Mouse (Mus musculus) hindbrain, postnatal 0 days (tissue): ENCODE data around the gene Krt79. TPM values are rescaled to one million over a fixed set of nuclear protein-coding genes. Genes with fewer than 3 reads are reported as not detected.

Experiments
- ATAC-seq: fragments of 200-750 bp; cut with Nextera tagmentation; 2 replicates; pipeline ENCODE4 v1.8.0; 2017; ENCODE audit warnings: mild to moderate bottlenecking, moderate TSS enrichment, moderate library complexity
- DNase-seq: peaks from one replicate; pipeline ENCODE4 v3.0.0-alpha.2; 2015; ENCODE audit warnings: low spot score
- H3K27ac ChIP-seq: fragments of 300-500 bp; sonication (generic); 2 replicates; pipeline ENCODE4 v1.5.1; 2014; ENCODE audit warnings: mild to moderate bottlenecking
- H3K27me3 ChIP-seq: fragments of 300-500 bp; sonication (generic); 2 replicates; pipeline ENCODE4 v1.6.1; 2014; ENCODE audit warnings: low read length, mixed read lengths; ENCODE audit not compliant: insufficient read depth
- H3K36me3 ChIP-seq: fragments of 300-500 bp; sonication (generic); 2 replicates; pipeline ENCODE4 v1.6.1; 2014; ENCODE audit warnings: low read length, mixed read lengths; ENCODE audit not compliant: insufficient read depth
- H3K4me1 ChIP-seq: fragments of 300-500 bp; sonication (generic); 2 replicates; pipeline ENCODE4 v1.6.1; 2014; ENCODE audit warnings: antibody characterized with exemption, low read length, mixed read lengths; ENCODE audit not compliant: insufficient read depth
- H3K4me2 ChIP-seq: fragments of 300-500 bp; sonication (generic); 2 replicates; pipeline ENCODE4 v1.6.1; 2014; ENCODE audit warnings: low read depth, mild to moderate bottlenecking, low read length, moderate library complexity, mixed read lengths
- H3K4me3 ChIP-seq: fragments of 300-500 bp; sonication (generic); 2 replicates; pipeline ENCODE4 v1.5.1; 2014; ENCODE audit warnings: low read length
- H3K9ac ChIP-seq: fragments of 300-500 bp; sonication (generic); replicated peaks from 2 replicates; pipeline ENCODE4 v1.6.1; 2014; ENCODE audit warnings: mild to moderate bottlenecking, low read length, moderate library complexity, mixed read lengths
- H3K9me3 ChIP-seq: fragments of 300-500 bp; sonication (generic); 2 replicates; pipeline ENCODE4 v1.6.1; 2016; ENCODE audit warnings: low read length, mixed read lengths
- CTCF ChIP-seq: IDR thresholded peaks from 2 replicates; pipeline ENCODE4 v1.5.1; 2016; ENCODE audit warnings: antibody characterized with exemption, control low read depth, low read depth
- WGBS: fragments of 180-500 bp; shearing (Covaris S2); extraction: QIAGEN DNeasy Blood & Tissue Kit; methylation state at CpG from one replicate; pipeline ENCODE4 v1.1.7; 2014; 5-methylcytosine and 5-hydroxymethylcytosine counted together
- polyA plus RNA-seq: library from polyadenylated mRNA; unstranded; fragments of >200 nt; fragmentation: Nextera tagmentation; extraction: Ambion mirVana; gene quantifications from 2 replicates; pipeline ENCODE4 v1.2.1, GENCODE M21; 2015
- total RNA-seq: library from RNA; depleted of rRNA; stranded (reverse); fragments of >200 nt; gene quantifications from 2 replicates; pipeline ENCODE4 v1.2.3, GENCODE M21; 2014; rRNA removed

The Krt79 gene
- 0.21 and 0.65 TPM in 2 replicates for total RNA-seq
- 0.50 and 0.52 TPM in 2 replicates for polyA plus RNA-seq

DNA sequence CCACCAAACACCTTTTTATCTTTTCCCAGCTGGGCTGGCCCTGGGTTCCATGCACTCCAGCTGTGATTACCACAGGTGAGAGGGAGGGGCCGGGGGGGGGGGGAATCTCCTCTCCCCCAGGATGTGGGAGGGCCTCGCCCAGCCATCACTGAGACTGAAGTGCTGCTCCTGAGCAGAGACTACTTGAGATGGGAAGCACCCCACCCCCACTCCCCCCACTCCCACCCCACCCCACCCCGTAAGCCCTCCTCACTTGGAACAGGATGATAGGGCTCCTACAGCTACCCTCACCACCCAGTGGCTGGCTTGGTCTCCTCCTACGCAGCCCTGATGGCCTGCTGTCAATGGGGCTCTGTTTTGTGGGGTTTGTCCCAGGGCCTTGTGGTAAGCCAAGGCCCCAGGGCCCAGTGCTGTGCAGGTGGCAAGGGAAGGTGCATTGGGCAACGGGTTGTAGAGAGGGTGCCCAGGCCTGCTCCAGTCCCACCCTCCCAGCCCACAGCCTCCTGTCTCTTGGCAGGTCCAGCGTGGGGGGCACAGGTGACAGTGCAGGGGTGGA lies at the start of gene Krt79:
Krt79 (minus strand) TSS at position 51 of the 556 bp plus-strand sequence.
- Histone ChIP-seq H3K4me1 (no peaks in the 10 kb centered on the region), H3K9me3 (no peaks in the 10 kb centered on the region), H3K4me3 (no peak within 1 kb of the TSS), H3K27ac (no peak within 1 kb of the TSS), H3K36me3 (no peaks in the 10 kb centered on the region), H3K27me3 (no peaks in the 10 kb centered on the region), H3K4me2 (no peak within 1 kb of the TSS), H3K9ac (no peak within 1 kb of the TSS)
- WGBS: 73% methylated on average over 6 of the region's 6 CpGs
- DNase-seq (no peak), ATAC-seq (no peak)
- TF ChIP-seq CTCF: no peak

DNA sequence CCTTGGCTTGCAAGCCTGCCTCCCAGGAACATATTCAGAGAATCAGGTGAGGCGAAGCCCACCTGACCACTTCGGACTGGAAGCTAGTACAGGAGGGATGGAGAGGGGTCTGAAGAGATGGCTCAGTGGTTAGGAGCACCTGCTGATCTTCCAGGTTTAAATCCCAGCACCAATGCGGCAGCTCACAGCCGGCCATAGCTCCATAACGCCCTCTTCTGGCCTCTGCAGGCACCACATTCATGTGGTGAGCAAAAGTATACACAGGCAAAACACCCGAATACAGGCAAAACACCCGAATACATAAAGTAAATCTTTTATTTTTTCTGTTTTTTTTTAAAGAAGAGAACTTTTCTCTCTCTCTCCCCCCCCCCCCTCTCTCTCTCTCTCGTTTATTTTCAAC lies 48.6 kb upstream of the Krt79 start:
- Histone ChIP-seq H3K9ac (no peak overlapping the region), H3K4me3 (no peak overlapping the region), H3K27me3 (no peaks in the 10 kb centered on the region; the same call in 1 of the 2 replicates), H3K4me1 (no peaks in the 10 kb centered on the region), H3K36me3 (no peaks in the 10 kb centered on the region), H3K27ac (no peak overlapping the region), H3K9me3 (no peaks in the 10 kb centered on the region), H3K4me2 (no peak overlapping the region)
- TF ChIP-seq CTCF: peak; percentile 30; the same call in 1 of the 2 replicates
- no peak for ATAC-seq
- no peak for DNase-seq
- WGBS: 74% methylated on average over 8 of the region's 8 CpGs

DNA sequence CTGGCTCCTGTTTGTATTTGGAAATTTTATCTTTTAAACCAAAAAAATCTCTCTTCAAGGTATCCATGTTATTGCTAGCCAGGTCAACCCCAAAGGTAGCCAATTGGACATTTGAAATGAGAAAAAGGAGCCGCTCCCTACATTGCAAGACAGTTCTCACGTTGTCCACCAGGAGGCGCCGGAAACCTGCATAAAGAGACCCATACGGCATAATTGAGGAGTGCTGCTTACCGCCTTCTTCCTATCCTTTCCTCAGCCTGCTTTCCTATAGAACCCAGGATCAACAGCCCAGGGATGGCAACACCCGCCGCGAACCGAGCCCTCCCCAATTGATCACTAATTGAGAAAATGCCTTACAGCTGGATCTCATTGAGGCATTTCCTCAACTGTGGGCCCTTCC lies 48.0 kb upstream of the Krt79 start:
- no peak overlapping the region for H3K9ac ChIP-seq
- no peak overlapping the region for H3K27ac ChIP-seq
- peak; percentile 94 for TF ChIP-seq CTCF
- no peaks in the 10 kb centered on the region; the same call in 1 of the 2 replicates for H3K27me3 ChIP-seq
- DNase-seq (peak; percentile 89), ATAC-seq (no peak)
- H3K4me1 ChIP-seq: no peaks in the 10 kb centered on the region
- H3K9me3 ChIP-seq: no peaks in the 10 kb centered on the region
- H3K36me3 ChIP-seq: no peaks in the 10 kb centered on the region
- no peak overlapping the region for H3K4me3 ChIP-seq
- whole genome bisulfite sequencing: under 1% methylated on average over 10 of the region's 10 CpGs
- H3K4me2 ChIP-seq: no peak overlapping the region

DNA sequence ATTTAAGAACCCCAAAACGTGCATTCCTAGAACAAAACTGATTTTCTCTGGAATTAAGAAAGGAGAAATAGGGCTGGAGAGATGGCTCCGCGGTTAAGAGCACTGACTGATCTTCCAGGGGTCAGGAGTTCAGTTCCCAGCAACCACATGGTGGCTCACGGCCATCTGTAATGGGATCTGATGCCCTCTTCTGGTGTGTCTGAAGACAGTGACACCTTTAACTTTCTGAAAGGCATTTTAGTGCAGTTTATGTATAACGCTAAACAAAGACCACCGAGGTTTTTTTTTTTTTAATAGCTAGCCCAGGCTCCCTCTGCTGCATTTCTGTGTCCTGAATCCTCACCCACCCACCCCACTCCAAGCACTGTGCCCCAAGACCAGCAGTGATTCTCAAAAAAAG lies 44.6 kb upstream of the Krt79 start:
- no peak overlapping the region for H3K4me3 ChIP-seq
- H3K4me2 ChIP-seq: no peak overlapping the region
- 17% methylated on average over 6 of the region's 6 CpGs for WGBS
- no peaks in the 10 kb centered on the region for H3K4me1 ChIP-seq
- no peaks in the 10 kb centered on the region for H3K36me3 ChIP-seq
- H3K27me3 ChIP-seq: no peaks in the 10 kb centered on the region
- DNase-seq (no peak), ATAC-seq (no peak)
- no peak for TF ChIP-seq CTCF
- H3K9me3 ChIP-seq: no peaks in the 10 kb centered on the region
- H3K9ac ChIP-seq: no peak overlapping the region
- peak overlapping the region; percentile 58; the same call in 1 of the 2 replicates for H3K27ac ChIP-seq

DNA sequence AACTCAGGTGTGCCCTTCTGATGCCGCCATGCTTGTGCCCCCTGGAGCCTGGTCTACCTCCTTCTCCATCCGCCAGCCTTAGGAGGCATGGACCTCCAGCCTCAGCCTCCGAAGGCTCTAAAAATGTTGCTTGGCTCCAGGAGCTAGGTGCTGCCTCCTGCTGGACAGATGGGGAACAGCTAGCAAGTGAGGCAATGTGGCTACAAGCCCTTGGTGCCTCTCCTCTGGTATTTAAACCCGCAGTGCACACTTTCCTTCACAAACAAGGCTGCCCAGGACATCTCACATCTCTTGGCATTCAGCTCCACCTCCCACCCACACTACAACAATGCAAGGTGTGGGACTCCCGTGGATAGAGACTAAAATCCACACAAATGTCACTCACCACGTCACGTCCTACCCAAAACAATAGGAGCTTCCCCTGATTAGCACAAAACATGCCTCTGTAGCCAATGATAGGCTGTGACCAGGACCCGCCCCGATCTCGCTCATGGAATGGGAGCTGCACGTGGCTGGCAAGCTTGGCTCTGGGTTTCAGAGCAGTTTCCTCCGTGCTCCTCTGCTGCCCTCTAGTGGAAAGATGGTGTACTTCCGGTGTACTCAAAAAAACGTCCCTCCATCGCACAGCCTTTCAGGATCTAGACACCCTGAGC lies 44.0 kb upstream of the Krt79 start:
- peak overlapping the region; percentile 54 for H3K4me2 ChIP-seq

DNA sequence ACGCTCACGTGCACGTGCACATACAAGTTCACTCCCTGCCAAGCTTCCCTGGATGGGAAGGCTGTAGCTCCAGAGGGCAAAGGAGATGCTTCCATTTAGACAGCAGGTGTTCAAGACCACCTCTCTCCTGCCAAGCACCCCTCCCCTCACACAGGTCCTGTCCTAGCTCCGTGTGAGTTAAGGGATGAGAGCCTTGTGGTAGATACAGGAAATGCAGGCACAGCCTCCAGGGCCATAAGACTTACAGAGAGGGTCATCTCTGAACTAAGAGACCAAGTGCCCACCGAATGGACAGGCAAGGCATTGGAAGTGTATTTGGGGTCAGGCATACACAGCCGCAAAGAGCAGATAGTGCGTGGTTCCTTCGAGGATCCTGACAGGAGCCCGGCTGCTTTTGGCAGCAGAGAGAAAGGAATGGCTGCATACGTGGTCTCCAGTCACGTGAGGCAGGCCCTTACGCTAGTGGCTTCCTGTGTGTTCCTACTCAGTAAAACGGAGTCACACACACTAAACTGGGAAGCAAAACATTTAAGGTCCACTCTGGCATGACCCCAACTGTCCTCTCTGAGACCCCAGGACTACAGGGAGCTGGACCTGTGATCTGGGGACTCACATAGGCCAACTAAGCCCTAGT lies 43.3 kb upstream of the Krt79 start:
- DNase-seq (no peak), ATAC-seq (no peak)
- H3K4me1 ChIP-seq: no peaks in the 10 kb centered on the region
- no peaks in the 10 kb centered on the region for H3K27me3 ChIP-seq
- TF ChIP-seq CTCF: peak; percentile 45
- H3K36me3 ChIP-seq: no peaks in the 10 kb centered on the region
- no peak overlapping the region for H3K4me3 ChIP-seq
- H3K27ac ChIP-seq: peak overlapping the region; percentile 77; the same call in 1 of the 2 replicates
- H3K9ac ChIP-seq: no peak overlapping the region
- WGBS: 84% methylated on average over 13 of the region's 13 CpGs
- peak overlapping the region; percentile 54 for H3K4me2 ChIP-seq
- H3K9me3 ChIP-seq: no peaks in the 10 kb centered on the region

More for the DNA sequence above, 44.0 kb upstream of the Krt79 start:
- ATAC-seq (peak; percentile 97), DNase-seq (peak; percentile 98)
- Histone ChIP-seq H3K27ac (peak overlapping the region; percentile 77), H3K36me3 (no peaks in the 10 kb centered on the region), H3K9ac (peak overlapping the region; percentile 37; the same call in 1 of the 2 replicates), H3K9me3 (no peaks in the 10 kb centered on the region), H3K4me3 (peak overlapping the region; percentile 14), H3K27me3 (no peaks in the 10 kb centered on the region), H3K4me1 (no peaks in the 10 kb centered on the region)
- 5% methylated on average over 15 of the region's 15 CpGs for WGBS
- TF ChIP-seq CTCF: peak; percentile 94
